Mouse (Mus musculus) heart, adult 18-20 months (tissue): ENCODE results near the gene Tmem52. TPM values are rescaled to one million over a fixed set of nuclear protein-coding genes. Genes with fewer than 3 reads are reported as not detected.

Experiments
- DNase-seq, 2 experiments: peaks; one replicate each; pipeline ENCODE4 v3.0.0; 2021 to 2022; ENCODE audit warnings: mixed read lengths in 1 of 2
- total RNA-seq, 2 experiments: library from RNA; stranded (reverse); gene quantifications; 2 replicates each; pipeline ENCODE4 v1.2.3; 2021

The Tmem52 gene
- total RNA-seq, 2 experiments from 2014 or later = 4.8 to 6.4 TPM

DNA sequence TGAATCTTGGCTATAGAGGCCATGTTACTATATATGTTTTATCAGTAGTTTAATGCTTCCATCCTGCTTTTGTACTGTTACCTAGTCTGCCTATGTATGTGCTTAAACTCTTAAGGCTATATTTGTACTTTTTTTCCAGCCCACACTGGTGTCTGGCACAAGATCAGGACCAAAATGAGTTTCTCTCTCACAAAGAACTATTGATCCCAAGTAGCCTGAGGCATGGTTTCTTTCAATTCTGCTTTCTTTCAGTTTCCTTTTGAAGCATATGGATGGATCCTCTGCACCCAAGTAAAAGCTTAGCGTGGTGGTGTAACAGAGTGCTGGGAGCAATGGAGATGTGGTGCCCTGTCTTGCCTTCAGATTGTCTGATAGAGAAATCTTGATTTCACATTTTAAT lies 42.1 kb downstream of the Tmem52 start:
- DNase-seq = no peak

- no peak for DNase-seq
Observed at GRCm38 (mm10) chr4:155514810-155515209, 45.9 kb downstream of the Tmem52 start.

DNA sequence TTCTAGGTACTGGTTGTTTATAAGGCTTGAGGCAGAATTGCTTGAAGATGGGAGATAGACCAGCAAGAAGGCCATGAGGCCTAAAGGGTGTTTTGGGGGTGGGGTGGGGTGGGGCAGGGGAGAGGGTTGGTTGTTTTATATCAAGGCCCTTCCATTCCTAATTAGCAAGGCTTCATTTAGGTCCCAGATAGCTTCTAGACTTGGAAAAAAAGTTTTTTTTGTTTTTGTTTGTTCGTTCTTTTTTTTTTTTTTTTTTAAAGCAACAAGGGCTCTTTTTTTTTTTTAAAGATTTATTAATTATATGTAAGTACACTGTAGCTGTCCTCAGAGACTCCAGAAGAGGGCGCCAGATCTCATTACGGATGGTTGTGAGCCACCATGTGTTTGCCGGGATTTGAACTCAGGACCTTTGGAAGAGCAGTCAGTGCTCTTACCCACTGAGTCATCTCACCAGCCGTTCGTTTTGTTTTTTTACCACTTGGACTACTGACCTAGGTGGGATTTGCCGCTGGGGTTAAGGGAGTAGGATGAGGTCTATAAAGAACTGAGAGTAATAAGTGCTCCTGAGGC lies 49.1 kb downstream of the Tmem52 start:
- DNase-seq = no peak

Other genes starting within 250 kb of the Tmem52 start
- gene Ski, start 246.5 kb upstream of the Tmem52 start, total RNA-seq = 10 to 100 TPM; 48.6 to 50.2 TPM
- 10 to 100 TPM; 19.2 to 20.3 TPM for gene Faap20, start 219.3 kb upstream of the Tmem52 start, total RNA-seq
- gene Prkcz, start 107.8 kb upstream of the Tmem52 start, total RNA-seq = 1 to 10 TPM; 3.6 to 4.8 TPM
- gene Gabrd, start 71.0 kb upstream of the Tmem52 start, total RNA-seq = not detected
- gene Cfap74, start 59.9 kb upstream of the Tmem52 start, total RNA-seq = under 1 TPM in 1 of 2 experiments, not detected in 1; 0.31 TPM
- 100 to 1,000 TPM; 144 to 197 TPM for gene Gnb1, start 22.2 kb downstream of the Tmem52 start, total RNA-seq
- gene Nadk, start 93.3 kb downstream of the Tmem52 start, total RNA-seq = 10 to 100 TPM; 30.6 to 32.5 TPM
- gene Slc35e2, start 132.3 kb downstream of the Tmem52 start, total RNA-seq = 1 to 10 TPM; 9.0 TPM
- gene Cdk11b, start 155.7 kb downstream of the Tmem52 start, total RNA-seq = 10 to 100 TPM; 26.4 to 26.7 TPM
- not detected for gene Gm10563, start 176.3 kb downstream of the Tmem52 start, total RNA-seq
- 1 to 10 TPM; 7.0 to 7.2 TPM for gene Mmp23, start 184.3 kb downstream of the Tmem52 start, total RNA-seq
- gene Mib2, start 200.1 kb downstream of the Tmem52 start, total RNA-seq = 10 to 100 TPM; 24.1 to 24.7 TPM
- 1 to 10 TPM; 1.1 to 1.8 TPM for gene Fndc10, start 225.2 kb downstream of the Tmem52 start, total RNA-seq
- gene Ssu72, start 235.7 kb downstream of the Tmem52 start, total RNA-seq = 10 to 100 TPM; 42.9 to 50.7 TPM